Mouse (Mus musculus): Measurements from ENCODE around the gene Specc1. TPM values are rescaled to one million over a fixed set of nuclear protein-coding genes. Genes with fewer than 3 reads are reported as not detected.
A peak's percentile ranks its signal among the peaks of the same experiment; 100 is the strongest.

The Specc1 gene
- total RNA-seq, 2 experiments from 2014 or later = 64.5 to 69.6 TPM

GRCm38 (mm10) chr11:62209111-62209510 lies 252.5 kb downstream of the Specc1 start:
- DNase-seq (ENCODE audit: low spot score in 2 of 2) = no peak
- intact Hi-C loops (cut with DNase I) = no loop called here

- no peak for DNase-seq (ENCODE audit: low spot score in 2 of 2)
- intact Hi-C loops (cut with DNase I) = no loop called here
Observed at GRCm38 (mm10) chr11:62209891-62210290, 253.3 kb downstream of the Specc1 start.

DNA sequence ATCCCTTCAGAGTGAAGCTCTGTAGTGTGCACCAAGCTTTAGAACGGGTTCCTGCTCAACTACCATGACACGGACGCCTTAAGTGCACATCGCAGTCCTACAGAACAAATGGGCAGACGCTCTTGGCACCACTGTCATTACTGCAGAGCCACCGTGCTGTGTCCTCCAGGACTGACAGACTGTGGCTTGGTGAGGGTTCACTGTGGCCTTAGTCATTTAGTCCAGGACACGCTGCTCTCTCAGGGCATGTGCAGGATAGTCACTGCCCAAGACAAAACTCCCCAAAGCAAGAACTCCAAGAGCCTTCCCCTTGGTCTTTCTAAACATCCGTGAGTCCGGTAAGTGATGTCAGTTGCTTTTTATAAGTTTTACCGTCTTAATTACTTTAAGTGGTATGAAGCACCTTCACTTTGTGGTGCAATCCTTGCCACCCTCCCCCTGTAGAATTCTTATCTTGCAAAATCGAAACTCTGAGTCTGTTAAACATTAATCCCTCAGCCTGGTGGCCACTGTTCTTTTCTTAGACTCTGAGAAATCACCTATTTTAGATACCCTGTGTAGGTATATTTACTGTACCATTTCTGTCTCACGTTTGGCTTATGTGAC lies 256.9 kb downstream of the Specc1 start:
- DNase-seq (ENCODE audit: low spot score in 2 of 2) = no peak
- intact Hi-C loops (cut with DNase I) = no loop called here

DNA sequence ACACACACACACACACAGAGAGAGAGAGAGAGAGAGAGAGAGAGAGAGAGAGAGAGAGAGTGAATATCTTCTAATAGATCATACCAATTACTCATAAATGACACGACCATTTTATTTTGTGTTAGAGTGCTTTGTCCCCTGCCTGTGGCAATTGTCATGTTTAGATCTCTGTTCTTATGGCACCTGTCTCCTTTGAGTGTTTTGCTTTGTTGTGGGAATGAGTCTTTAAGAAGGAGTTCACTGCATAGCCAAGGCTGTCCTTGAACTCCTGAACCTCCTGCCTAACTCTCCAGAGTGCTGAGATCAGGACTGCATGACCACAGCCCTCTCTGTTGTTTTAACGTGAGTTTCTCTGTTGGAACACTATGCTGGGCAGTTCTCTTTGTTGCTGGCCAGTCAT lies 258.5 kb downstream of the Specc1 start:
- no peak for DNase-seq (ENCODE audit: low spot score in 2 of 2)
- intact Hi-C loops (cut with DNase I) = no loop called here

DNA sequence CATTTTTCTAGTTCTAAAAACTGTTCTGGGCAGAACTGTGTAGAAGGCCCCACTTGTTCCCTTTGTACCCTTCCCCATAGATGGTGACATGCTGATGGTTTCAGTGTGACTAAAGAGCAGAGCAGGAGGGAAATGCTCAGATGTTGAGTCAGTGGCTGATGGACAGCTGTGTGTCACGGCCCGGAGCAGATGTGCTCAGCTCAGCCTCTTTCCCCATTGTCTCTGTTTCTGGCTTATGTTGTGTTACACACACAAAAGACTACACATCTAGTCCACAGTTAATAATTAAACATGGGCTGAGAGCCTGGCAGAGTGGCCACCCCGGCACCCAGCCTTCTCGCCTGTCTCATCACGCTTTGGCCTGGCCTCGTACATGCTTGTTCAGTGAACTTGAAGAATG lies 261.2 kb downstream of the Specc1 start:
- intact Hi-C loops (cut with DNase I) = no loop called here
- DNase-seq (ENCODE audit: low spot score in 2 of 2) = no peak

GRCm38 (mm10) chr11:62220756-62221510 lies 264.4 kb downstream of the Specc1 start:
- no peak for DNase-seq (ENCODE audit: low spot score in 2 of 2)

GRCm38 (mm10) chr11:62223416-62223815 lies 266.9 kb downstream of the Specc1 start:
- intact Hi-C loops (cut with DNase I) = no loop called here
- DNase-seq (ENCODE audit: low spot score in 2 of 2) = no peak

More at GRCm38 (mm10) chr11:62220756-62221510, 264.4 kb downstream of the Specc1 start:
- intact Hi-C loops (cut with DNase I) = no loop called here

DNA sequence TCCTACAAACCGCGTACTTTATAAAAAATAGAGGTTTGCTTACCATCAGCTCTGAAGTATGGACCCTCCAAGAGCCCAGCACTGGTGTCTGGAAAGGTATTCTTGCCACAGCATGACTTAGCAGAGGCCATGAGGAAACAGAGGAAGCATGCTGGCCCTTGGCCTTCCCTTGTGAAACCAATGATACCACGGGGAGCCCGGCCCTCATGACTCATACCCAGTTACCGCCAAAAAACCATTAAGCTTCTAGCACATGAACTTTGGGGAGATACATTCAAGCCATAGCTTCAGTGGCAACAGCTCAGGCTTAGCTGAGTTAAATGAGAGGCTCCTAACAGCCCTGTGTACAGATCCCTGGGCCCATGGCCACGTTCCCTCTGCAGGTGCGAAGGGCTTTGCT lies 267.4 kb downstream of the Specc1 start:
- intact Hi-C loops (cut with DNase I) = no loop called here
- no peak for DNase-seq (ENCODE audit: low spot score in 2 of 2)

DNA sequence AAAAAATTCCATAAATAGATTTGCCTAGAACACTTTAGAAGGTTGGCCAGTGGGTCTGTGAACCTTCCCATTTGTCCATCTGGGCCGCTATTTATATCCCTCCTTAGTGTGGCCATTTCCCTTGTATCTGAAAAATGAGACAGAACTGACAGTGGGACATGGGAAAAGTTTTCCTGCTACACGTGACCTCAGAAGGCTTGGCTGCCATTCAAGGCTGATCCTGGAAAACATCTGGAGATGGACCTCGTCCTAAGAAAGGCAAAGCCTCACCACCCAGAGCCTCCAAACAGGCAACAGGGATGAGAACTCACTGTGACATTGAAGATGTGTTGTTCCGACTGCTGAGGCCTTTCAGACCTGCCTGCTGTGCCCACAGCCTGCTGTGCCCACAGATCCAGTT lies 268.2 kb downstream of the Specc1 start:
- intact Hi-C loops (cut with DNase I) = no loop called here
- DNase-seq (ENCODE audit: low spot score in 2 of 2) = no peak

- intact Hi-C loops (cut with DNase I) = no loop called here
- no peak for DNase-seq (ENCODE audit: low spot score in 2 of 2)
Observed at GRCm38 (mm10) chr11:62240631-62241261, 284.2 kb downstream of the Specc1 start.

DNA sequence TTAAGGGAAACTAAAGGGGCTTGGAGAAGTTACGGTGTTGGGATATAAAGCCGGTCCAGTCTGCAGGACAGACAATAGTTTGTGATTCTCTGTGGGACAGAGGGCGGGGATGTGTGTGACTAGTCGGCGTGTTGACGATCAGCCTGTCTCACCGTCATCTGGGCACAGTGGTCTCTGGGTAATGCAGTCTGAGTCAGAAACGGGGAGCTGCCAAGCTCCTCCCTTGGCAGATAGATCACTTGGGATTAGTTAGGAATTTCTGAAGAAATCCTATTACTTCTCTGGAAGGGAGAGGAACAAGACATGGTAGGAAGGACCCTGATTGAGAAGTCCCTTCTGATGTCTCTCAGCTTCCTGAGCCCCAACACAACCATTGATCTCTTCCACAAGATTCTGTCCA lies 287.3 kb downstream of the Specc1 start:
- no peak for DNase-seq (ENCODE audit: low spot score in 2 of 2)
- intact Hi-C loops (cut with DNase I) = no loop called here

DNA sequence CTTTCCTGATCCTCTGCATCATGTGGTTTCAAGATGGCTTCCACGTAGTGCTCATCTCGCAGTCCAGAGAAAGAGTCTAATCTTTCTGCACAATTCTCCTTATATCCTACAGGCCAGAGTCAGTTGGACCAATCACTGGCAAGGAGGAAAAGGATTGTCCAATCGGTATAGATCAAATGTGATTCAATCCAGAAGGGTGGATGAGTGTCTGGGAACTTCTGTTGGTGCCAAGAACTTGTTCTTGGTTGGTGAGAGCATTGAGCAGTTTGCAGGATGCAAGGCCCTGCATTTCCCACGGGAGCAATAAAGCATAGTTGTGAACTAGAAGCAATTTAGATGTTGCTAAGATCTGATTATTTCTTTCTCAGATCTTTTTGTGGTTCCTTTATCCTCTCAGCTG lies 287.9 kb downstream of the Specc1 start:
- intact Hi-C loops (cut with DNase I) = no loop called here
- no peak for DNase-seq (ENCODE audit: low spot score in 2 of 2)

DNA sequence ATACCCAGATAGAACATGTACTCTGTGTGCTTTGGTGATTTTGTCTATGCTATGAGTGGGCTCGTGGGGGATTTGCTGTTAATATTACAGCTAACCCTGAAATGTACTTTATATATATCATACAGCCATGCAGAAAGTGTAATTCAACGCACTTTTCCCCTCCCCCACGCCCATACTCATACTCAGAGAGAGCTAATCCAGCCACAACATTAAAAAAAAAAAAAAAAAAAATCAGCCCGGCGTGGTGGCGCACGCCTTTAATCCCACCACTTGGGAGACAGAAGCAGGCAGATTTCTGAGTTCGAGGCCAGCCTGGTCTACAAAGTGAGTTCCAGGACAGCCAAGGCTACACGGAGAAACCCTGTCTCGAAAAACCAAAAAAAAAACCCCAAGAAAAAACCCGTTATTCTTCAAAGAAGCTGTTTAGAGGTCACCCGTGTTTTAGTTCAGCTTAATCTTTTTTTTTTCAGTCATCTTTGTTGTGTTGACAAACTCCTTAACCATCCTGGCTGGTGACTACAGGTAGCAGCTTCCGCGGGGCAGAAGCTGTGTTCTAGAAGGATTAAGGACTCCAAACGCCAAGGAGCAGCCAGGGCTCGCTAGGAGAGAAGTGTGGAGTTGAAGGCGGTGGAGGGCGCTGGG lies 291.3 kb downstream of the Specc1 start:
- no peak for DNase-seq (ENCODE audit: low spot score in 2 of 2)
- intact Hi-C loops (cut with DNase I) = no loop called here

DNA sequence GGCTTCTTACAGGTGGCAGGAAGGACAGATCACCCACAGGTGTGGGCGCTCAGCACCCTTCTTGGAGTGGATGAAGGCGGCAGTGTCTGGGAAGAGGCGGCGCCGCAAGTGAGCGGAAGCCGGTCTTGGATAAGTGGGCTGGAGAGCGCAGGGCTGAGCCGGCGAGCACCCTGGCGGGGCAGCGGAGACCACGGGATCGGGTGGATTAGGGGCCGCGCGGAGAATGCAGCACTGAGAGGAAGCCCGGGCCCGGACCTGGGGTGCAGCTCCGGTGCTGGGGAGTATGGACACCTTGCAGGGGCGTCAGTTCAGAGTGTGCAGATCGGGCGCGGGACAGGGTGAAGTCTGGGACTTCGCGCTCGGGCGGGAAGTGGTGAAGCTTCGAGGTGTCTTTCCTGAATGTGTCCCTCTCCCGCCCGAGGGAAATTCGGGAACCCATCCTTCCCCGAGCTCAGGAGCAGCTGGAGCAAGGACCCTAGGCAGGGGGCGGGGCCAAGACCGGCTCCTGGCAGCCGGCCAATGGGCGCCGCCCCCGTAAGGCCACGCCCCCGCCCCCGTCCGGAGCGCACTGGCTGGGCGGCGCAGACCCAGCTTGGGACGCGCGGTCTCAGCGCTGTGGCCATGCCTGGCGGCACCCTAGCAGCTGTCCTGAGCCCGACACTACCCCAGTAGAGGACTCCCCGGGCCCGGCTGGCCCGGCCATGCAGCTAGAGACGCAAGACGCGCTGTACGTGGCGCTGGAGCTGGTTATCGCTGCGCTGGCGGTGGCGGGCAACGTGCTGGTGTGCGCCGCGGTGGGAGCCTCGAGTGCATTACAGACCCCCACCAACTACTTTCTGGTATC lies 292.1 kb downstream of the Specc1 start, which contains the start of gene Adora2b:
Gene Adora2b, plus strand, starts transcription at position 584 of the 844 bp plus-strand sequence.
- intact Hi-C loops (cut with DNase I) = no loop called here
- DNase-seq (ENCODE audit: low spot score in 2 of 2) = peak in 1 of 2 experiments; percentile 13

- intact Hi-C loops (cut with DNase I) = no loop called here
- DNase-seq (ENCODE audit: low spot score in 2 of 2) = peak; percentile 11 to 44
Observed at GRCm38 (mm10) chr11:62249266-62250037, 292.9 kb downstream of the Specc1 start.

GRCm38 (mm10) chr11:62251047-62251446 lies 294.5 kb downstream of the Specc1 start:
- intact Hi-C loops (cut with DNase I) = no loop called here
- no peak for DNase-seq (ENCODE audit: low spot score in 2 of 2)

DNA sequence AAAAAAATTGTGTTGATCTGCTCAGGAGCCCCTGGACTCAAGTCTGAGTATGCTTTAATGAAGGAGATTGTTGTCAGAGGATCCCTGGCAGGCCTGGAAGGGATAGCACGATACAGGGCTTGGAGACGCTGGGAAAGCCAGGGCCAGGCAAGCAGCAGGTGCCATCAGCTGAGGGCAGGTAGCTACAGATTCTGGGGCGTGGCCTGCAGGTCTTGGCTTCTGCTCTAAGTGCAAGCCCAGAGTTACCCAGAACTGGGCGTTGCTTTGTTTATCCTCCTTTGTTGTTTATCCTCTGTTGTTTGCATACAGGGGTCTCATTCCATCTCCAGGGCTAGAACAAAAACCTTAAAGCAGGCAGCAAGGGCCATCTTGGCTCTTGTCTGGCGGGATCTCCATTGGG lies 296.8 kb downstream of the Specc1 start:
- intact Hi-C loops (cut with DNase I) = no loop called here
- no peak for DNase-seq (ENCODE audit: low spot score in 2 of 2)

DNA sequence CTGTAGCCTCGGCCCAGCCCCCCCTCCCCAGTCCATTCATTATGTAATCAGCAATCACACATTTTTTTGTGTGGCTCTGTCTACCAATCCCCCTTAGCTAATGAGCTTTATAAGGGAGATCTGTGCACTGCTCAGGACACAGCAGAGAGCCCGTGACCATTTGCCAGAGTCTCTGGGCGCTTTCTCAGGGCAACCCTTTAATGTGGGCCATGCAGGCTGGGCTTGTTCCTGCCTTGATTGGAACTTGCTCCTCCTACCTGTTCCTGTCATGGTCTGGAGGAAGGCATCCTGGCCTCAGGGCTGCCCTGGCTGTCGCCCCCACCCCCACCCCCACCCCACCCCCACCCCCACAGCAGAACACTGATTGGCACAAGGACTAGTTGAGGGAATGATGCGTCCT lies 302.7 kb downstream of the Specc1 start:
- DNase-seq (ENCODE audit: low spot score in 2 of 2) = no peak
- intact Hi-C loops (cut with DNase I) = no loop called here

DNA sequence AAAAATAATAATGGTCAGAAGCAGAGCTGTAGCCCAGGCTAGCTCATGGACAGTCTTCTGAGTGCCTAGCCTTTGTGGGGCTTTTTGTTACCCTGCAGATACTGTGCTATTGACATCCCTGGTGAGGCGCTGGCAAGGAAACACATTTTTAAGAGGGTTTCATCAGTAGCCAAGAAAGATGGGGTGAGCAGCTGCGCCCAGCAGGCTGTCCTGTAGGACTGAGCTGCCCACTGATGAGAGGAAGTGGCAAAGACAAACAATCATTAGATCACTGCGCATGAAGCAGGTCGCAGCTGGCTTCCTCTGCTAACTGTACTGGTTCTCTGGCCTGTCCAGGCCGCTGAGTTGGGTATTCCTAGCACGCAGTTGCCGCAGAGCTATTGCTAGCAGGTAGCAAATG lies 307.0 kb downstream of the Specc1 start:
- no peak for DNase-seq (ENCODE audit: low spot score in 2 of 2)
- intact Hi-C loops (cut with DNase I) = no loop called here
